Mouse (Mus musculus) left cerebral cortex, adult 11 months (tissue): ENCODE measurements at regions not wholly inside any gene's neighbourhood (a gene's known extent, or its start where the extent isn't known, plus 50 kb on each side); places are given as distances from the start of the nearest gene placed in this dataset.

Experiments used
- DNase-seq: peaks from one replicate; pipeline ENCODE4 v3.0.0; 2022; ENCODE audit warnings: low spot score

DNA sequence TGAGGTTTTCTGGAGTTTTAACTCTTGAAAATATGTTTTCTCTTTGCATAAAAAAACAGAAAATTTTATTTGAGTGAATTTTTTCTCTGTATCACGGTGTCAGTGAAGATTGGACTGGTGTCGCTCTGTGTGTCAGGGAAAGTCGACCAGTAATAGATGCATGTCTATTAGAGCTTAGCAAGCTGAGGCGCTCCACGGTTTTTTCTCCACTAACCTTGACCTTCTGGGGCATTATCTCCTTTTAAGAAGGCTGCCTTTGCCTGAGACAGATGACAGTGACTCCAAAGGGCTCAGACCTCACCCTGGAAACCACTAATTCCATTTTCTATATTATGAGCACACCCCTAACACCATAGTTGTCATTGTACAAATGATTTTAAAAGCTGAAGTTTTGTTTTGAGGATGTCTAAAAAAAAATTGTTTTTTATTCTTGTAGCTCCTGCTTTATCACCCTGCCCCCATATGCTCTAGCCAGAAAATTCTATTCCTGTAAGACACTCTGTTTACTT is 561.8 kb downstream of the Gm43517 start:
- no peak for DNase-seq

DNA sequence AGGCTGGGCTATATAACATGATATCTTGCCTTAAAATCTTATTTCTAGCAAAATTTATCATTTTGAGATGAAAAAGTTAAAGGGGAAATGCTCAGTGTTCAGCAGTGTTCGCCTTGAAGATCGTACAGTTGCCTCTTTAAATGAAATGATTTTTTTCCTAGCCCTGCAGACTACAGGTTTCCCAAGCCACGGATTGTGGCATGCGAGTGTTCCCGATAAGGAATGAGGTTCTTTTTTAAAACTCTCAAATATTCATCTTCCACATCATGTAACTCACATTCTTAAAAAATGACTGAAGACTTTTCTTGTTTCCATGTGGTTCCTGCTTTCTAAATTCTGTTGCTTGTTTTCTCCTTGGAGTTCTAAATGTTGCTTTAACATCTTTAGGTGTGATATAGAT is 566.0 kb downstream of the Gm43517 start:
- peak; percentile 7 for DNase-seq

DNA sequence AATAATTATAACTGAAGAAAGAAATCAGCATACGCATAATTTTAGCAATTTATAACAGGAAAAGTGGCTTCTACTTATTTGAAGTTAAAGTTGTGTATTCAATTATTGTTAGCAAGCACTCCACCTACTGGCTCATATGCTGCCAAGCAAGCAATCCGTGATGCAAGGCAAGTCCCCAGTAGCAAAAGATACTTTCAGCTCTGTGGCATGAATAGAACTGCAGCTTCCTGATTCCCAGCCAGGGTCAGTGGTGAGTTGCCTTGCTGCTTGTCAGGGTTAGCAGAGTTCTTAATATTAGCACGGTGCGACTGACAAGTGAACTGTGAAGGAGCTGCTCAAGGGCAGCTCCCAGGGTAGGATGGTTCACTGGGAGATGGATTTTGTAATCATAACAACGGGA is 566.8 kb downstream of the Gm43517 start:
- DNase-seq, result peak; percentile 61

DNA sequence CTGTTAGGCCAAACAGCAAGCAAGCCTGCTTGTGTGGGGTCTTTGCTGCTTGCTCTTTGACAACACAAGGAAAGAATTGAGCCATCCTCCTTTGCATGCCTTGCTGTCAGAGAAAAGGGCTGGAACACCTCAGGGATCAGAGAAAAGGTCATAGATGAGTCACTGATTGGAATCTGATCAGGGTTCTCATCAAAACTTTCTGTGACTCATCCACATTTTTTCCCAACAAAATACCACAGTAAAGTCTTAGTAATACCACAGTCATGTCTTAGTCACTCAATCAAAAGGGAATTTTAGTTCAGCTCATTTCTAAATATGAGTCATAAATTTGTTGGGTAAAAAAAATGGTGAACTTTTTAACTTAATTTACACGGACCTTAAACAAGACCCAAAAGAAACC is 583.1 kb downstream of the Gm43517 start:
- DNase-seq, result no peak

DNA sequence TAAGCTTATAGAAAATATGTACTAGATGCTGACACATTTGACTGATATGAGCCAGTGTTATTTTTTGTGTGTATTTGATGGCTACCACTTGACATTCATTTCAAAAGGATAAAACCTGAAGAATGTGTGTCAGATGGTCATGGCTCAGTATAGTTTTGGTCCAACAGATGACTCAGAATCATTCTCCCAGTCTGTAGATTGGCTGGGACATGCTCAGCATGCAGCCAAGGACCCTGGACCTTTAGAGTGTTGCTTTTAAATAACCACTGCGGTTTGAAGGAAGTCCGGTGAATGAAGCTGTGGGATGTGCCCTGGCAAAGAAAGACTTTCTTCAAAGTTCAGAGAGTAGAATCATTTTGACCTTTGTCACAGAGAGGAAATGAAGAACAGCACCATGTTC is 584.6 kb downstream of the Gm43517 start:
- DNase-seq, result no peak

DNA sequence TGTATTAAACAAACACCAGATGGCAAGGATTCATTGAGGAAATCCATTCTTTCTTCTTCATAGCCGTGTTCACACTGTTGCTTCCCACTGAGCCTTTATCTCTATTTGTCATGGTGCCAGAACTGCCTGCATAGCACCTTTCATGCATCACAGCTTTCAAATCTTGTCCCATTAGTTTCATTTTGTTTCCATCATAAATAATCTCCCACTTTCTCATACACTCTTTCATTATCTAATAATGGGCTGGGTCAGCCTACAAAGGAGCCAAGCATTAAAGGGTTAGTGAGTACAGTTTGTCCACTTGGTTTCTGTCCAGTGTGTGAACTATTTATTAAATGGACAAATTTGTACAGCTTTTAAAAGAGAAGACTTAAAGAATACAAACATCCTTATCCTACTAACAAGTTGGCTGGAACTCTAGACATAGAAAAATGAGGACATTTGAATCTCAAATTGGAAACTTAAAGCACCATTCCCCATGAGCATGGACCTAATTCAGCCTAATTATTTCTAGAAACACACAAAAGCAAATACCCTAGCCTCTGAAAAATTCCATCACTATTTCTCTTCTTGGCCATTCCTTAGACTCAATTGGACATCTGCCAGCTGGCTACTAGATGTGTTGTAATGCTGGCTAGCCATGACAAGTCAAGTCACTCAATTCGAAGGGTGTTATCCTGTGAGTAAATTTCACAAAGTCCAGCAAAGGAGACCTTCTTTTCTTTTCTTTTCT is 589.8 kb downstream of the Gm43517 start:
- DNase-seq, result no peak

DNA sequence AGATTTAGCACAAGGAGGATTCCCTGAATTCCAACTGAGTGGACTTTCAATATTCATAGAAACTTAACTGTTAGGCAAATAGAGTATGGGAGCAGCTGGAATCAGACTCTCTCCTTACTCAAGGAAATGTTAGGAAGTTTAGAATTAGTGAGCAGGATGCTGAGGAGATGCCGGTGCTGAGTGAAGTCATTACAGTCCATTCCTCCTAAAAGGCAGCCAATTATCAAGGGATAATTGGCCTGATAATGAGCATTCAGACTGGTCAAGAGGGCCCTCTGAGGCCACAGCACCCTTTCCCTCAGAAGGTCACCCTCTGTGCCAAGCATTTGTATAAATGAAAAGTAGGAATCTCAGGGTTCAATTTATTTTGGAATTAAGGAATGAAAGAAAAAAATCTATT is 590.6 kb downstream of the Gm43517 start:
- DNase-seq, result no peak

DNA sequence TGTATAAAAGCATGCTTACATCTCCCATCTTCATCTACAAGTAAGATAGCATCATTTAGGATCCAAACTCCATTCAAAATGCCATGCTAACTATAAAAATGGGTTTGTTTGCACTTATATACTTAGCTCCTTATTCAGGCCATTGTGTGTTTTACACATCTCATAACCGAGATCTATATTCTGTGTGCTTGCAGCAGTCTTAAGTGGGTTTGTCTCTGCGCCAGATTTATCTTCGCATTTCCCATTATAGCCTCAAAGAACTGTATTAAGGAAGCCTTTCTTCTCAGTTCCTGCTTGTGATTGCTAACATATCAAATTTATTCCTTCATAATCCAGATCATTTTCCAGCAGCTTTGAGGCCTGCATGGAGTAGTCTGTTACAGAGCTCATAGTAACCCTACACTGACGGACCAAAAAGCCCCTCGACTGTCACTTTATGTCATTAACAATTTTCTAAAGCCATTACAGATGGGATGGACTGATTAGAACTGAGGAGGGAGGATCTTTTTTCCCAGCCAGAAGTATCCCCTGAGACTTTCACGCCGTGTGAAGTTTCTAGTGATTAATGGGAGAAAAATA is 607.6 kb downstream of the Gm43517 start:
- DNase-seq, result peak; percentile 17

DNA sequence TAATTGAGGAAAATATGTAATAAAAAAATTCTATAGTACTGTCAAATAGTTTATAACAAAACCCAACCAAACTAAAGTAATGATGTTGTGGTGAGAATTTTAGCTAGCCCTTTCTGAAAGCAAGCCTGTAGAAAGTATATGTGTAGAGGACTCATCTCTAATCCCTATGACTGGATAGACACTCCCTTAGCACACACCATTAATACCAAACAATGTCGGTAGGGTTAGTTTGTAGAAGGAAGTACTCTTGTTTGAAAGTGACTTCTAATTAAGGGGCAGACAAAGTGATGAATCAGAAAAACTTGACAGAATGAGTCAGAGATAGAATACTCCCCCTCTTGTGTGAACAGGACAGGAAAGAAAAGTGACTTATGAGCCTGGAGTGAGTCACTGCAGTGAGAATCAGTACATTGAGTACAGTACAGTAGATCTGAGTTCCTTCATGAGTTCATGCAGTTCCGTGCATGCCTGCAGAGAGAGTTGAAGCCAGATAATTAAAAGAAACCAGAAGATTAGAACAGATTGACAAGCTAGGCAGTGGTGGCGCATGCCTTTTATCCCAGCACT is 610.0 kb downstream of the Prkd1 start:
- DNase-seq, result peak; percentile 8

DNA sequence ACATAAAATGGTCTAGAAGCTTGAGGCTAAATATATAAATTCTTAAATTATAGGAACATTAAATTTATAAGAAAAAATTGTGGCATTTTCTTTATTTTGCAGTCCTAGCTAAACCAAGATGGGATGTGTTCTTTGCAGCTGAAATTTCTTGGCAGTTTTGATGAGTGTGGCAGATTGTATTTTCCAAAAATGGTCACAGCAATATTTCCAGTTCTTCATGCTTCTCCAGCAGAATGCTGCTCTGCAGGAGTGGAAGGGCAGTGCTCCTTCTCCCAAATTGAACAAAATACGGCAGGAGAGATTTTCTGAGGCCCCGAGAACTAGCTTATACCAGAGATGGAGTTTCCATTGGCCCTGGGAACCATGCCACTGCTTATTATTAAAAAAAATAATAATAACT is 587.6 kb downstream of the Prkd1 start:
- DNase-seq, result peak; percentile 37

DNA sequence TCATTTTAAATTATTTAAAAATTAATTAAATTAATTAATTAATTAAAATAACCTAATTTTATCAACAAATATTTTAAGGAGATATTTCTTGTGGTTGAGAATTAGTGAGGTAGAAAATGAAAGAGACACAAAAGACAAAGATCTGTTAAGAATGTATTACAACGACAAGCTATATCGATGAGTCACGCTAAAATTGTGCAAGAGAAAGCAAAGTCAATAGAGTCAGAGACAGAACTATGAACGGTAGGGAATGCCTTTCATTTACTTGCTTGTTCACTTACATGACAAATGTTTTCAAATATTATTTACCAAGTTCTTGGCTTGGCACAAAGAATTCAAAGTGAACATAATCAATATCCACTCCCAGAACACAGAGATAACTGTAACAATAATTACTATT is 582.5 kb downstream of the Prkd1 start:
- no peak for DNase-seq

DNA sequence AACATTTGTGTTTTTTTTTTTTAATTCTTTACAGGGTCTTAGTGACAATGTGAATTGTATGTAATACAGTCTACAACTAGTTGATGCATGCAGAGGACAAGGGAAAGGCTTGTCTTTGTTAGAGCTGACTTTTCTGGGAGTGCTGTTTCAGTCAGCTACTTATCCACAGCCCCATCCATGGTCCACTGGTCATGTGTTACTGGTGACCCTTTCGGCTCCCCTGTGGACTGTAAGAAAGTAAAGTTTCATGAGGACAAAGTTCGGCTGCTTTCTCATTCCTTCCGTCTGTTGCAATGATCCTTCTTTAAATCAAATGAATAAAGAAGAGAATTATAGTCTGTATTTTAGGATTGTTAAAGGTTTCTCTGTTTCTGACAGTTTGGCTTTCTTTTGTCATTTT is 577.1 kb downstream of the Prkd1 start:
- no peak for DNase-seq

DNA sequence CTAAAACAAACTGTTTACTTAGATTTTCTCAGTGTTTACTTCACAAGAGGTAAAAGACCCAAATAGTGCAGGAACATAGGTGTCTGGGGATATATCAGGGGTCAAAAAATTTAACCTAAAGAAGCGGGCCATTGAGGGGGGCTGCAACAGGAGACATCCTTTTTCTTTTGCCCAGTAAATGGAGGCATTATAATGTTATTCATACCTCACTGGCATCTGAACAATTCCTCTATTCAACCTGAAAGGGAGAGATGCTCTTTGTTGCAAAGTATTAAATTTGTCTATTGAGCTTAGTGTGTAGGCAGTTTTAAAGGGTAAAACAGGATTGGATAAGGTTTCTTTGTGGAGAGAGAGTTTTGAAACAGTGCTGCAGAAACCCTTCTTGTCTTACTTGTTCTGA is 576.5 kb downstream of the Prkd1 start:
- DNase-seq, result no peak

DNA sequence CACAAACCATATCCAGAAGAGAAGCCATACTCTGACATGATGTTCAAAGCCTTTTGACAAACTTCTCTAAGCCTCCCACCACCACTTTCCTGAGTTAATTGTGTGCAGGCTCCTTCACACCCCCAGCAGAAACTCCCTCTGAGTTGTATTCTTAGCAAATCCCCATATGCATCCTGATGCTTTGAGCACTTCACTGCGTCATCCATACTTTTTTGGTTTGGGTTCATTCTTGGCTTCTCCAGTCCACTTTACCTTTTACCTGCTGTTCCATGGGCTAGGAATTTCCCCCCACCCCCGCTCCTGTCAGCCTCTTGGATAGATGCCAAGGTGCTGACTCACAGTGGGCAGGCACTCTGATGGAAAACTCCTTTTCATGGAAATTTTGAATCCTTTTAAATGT is 575.2 kb downstream of the Prkd1 start:
- DNase-seq, result peak; percentile 19

DNA sequence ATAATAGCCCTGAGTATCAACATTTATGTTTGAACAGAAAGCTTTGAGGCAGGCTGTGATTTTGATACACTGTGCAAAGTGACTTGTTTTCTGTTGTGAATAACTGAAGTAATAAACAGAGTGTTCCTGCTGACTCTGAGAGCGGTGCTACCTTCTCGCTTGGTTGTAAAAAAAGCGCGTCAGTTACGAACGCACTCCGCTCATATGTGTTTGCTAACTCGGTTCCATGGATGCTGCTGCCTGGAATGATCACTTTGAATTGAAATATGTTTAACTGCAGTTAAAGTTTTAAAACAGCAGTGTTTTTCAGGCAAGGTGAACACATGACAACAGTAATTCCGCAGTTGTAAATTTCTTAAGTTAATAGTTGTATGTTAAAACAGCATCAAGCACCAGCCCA is 567.7 kb downstream of the Prkd1 start:
- no peak for DNase-seq

DNA sequence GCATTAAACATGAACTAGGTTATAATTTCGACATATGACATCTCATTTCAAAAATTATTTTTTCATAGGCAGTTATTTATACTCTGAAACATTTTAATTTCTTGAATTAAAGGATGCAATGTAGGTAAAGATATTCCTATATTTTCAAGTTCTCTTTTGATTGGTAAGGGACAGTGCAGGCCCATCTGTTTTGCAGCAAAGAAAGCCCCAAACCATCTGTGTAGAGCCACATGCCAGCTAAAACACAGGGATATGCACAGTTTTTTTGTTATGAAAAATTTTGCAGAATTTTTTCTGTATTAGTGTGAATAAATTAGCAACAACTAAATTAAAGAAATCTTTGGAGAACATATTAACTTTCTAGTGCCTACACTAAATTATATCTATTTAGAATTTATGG is 567.3 kb downstream of the Prkd1 start:
- DNase-seq, result peak; percentile 25

DNA sequence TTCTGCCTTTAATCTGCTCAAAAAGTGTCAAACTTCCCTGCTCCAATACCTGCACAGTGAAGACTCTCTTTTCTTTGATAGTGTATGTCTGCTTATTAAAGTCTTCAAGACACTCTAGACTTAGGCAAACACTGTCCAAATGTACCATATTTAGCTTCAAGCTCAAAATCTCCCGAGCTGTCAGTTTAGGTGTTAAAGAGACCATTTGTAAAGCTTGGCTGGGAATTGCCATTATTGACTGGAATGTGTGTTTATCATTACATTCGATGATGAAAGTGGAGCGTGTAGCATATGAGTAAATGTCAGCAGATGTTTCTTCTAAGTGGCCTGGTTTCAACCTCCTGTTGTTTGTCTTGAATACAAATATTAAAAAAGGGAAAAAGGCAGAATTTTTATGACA is 564.4 kb downstream of the Prkd1 start:
- no peak for DNase-seq

DNA sequence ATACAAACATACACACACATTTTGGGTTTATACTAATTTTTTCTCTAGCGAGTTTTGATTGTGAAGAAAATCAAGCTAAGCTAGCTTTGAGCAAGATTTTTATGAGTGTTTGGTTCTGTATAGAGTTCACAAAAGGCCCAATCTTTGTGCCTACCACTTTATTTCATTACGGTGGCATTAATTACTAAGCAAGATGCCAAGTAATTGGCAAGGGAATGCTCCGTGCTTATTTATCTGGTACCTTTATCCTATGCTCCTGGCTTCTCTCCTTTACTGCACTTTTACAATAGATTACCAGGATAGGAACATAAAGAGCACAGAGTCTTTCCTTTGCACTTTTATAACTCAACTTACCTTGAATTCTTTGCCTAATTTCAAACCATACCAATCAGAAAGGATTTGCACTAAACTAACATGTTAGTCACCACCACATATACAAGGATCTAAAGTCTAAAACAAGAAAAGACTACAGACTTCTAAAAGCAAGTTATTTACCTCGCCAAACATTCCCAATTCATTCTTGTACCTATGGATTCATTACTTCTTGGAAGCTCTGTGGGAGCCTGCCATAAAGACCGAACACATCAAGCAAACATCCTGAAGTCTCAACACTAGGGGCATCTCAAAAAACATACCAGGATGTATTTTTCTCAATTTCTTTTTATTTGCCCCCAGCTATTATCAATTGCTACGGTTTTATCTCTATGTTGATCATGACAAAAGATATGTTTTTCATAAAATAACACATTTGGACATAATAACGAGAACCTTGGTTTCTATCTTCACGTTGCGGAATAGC is 537.5 kb downstream of the Prkd1 start:
- no peak for DNase-seq

DNA sequence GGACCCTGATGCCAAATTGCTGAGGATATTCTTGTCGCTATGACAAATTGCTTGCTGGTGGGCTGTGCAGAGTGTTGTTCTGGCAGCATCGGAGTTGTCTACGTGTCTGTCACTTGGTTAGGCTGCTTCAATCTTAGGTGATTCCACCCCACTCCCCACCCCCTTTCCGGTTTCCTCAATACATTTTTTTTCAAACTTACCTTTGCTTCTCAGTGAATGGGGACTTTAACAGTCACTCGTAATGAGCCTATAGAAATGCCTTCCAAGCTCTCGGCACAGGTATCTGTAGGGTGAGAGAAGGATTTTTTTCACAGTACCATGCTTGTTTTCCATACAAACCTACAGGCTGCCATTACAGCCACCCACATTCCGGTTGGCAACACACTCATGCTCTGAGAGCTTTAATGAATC is 536.8 kb downstream of the Prkd1 start:
- DNase-seq, result peak; percentile 7

DNA sequence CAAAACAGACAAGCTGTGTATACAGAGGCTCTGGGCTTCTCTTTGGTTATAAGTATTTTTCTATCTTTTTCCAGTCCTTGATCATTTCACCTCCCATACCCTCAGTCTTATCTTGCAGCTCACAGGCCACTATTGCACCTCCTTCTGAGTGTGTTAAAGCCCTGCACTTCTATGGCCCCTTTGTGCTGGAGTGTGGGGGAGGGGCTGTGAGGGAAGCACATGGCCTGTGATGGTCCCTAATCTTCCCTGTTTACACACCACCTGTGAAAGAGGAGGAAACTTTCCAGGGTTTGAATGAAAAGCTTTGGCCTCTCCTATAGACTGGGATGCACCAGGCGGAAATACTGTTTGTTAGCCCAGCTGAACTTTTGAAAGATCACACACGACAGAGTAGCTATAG is 533.0 kb downstream of the Prkd1 start:
- no peak for DNase-seq

DNA sequence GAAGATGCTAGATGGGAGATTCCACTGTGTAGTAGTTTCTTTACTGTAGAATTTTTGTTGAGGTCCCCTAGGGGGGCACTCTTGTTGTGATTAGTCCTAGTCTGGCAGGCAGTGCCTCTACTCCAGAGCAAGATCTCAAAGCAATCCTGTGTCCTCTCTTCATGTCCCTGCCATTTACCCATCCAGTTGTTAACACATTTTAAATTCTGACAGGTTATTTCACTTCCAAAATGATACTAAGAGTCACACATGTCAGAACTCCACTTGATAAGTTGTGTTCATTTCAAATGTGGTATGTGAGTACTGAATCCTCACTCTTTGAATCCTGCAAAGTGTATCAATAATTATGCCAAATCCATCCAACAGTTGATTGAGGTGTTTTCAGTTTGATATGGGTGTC is 530.6 kb downstream of the Prkd1 start:
- no peak for DNase-seq

DNA sequence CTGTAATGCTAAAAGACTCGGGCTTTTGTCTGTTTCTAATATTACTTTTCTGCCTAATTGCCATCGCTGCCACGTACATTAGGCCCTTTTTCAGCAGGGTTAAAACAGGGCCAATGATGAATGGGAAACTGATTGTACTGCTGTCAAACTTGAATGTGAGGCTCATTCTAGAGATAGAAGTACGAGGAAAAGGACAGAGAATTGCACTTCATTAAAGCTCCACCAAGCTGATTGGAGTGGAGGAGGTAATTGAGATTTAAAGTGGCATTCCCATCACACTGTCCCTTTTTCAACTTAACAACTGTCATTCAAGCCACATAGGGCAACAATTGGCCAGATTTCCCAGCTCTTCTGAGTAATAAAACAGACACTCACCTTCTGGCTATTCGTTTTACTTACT is 526.8 kb downstream of the Prkd1 start:
- no peak for DNase-seq

DNA sequence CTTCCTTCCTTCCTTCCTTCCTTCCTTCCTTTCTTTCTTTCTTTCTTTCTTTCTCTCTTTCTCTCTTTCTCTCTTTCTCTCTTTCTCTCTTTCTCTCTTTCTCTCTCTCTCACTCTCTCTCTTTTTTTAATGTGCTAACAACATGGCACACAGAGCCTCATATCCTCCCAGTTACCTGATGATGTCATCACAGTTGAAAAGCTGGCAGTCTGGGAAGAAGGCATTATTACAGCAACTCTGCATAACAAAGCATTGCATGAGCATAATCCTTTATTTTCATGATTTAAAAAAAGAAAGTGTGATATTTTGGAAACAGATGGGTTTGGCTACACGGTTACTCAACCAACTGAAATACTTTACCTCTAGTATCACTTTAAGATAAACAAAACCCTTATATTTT is 525.9 kb downstream of the Prkd1 start:
- no peak for DNase-seq
